Mouse (Mus musculus) C2C12 (cell line): ENCODE measurements at regions not wholly inside any gene's neighbourhood (a gene's known extent, or its start where the extent isn't known, plus 50 kb on each side); places are given as distances from the start of the nearest gene placed in this dataset.
"Not testable (repeated sequence)": the region's sequence is repeated elsewhere in the genome, so short reads cannot be mapped to it uniquely, and the experiment has no call there.

Experiments used
- CTCF ChIP-seq: IDR thresholded peaks from one replicate; pipeline ENCODE4 v1.5.1; 2011; ENCODE audit not compliant: control insufficient read depth, insufficient read depth, insufficient read length
- FOSL1 ChIP-seq: IDR thresholded peaks from one replicate; pipeline ENCODE4 v1.8.0; 2011; ENCODE audit warnings: mild to moderate bottlenecking, low read length; ENCODE audit not compliant: poor library complexity, insufficient read depth, severe bottlenecking
- MAX ChIP-seq: IDR thresholded peaks from one replicate; pipeline ENCODE4 v1.6.1; 2011; ENCODE audit warnings: mild to moderate bottlenecking, control low read depth
- MYOD1 ChIP-seq: IDR thresholded peaks from one replicate; pipeline ENCODE4 v1.6.1; 2011; ENCODE audit warnings: low read depth; ENCODE audit not compliant: control insufficient read depth, insufficient read length
- MYOG ChIP-seq: IDR thresholded peaks from one replicate; pipeline ENCODE4 v1.6.1; 2011; ENCODE audit not compliant: control insufficient read depth, insufficient read length; ENCODE audit errors: extremely low read depth
- USF1 ChIP-seq: IDR thresholded peaks from one replicate; pipeline ENCODE4 v1.6.1; 2011; ENCODE audit warnings: low read depth, mild to moderate bottlenecking, control low read depth, moderate library complexity

DNA sequence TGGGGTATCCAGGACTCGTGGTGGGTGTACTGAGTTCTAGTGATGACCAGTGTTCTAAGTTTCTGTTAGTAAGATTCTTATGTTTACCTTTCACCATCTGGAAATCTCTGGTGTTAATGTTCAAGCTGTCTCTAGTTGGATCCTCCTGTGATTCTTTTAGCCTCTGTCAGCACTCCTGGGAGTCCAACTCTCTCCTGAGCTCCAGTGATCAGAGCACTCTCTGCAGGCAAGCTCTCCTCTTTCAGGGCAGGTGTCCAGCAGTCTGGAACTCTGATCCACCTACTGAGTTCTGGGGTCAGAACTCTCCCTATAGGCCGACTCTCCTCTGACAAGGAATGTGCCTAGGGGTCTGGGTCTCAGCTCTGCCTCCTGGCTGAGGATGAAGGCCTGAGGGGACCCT lies 272.6 kb upstream of the Tbl1xr1 start:
- not testable (repeated sequence) for TF ChIP-seq CTCF, FOSL1, USF1, MAX, MYOD1, MYOG
